Mouse (Mus musculus) cerebellum, adult 2 months (tissue): Measurements from ENCODE around the gene Vav1. TPM values are rescaled to one million over a fixed set of nuclear protein-coding genes. Genes with fewer than 3 reads are reported as not detected.

Experiments used
- DNase-seq, 2 experiments: peaks; one replicate each; pipeline ENCODE4 v3.0.0; 2021
- H3K27ac ChIP-seq: fragments of 200-500 bp; 2 replicates; pipeline ENCODE4 v1.5.1; 2012; ENCODE audit warnings: low read length, control low read depth, inconsistent platforms; ENCODE audit not compliant: insufficient read depth
- H3K27me3 ChIP-seq: fragments of 200-500 bp; 2 replicates; pipeline ENCODE4 v1.6.1; 2012; ENCODE audit warnings: inconsistent platforms, mild to moderate bottlenecking, low read length, moderate library complexity; ENCODE audit not compliant: control insufficient read depth, insufficient read depth
- H3K4me1 ChIP-seq: fragments of 200-500 bp; 2 replicates; pipeline ENCODE4 v1.6.1; 2011; ENCODE audit warnings: low read length; ENCODE audit not compliant: control insufficient read depth, insufficient read depth
- H3K4me3 ChIP-seq: fragments of 200-500 bp; replicated peaks from 2 replicates; pipeline ENCODE3; 2011; ENCODE audit warnings: mild to moderate bottlenecking, low read depth, low read length, control low read depth; ENCODE audit not compliant: insufficient read depth
- CTCF ChIP-seq: fragments of 200-500 bp; IDR thresholded peaks from 2 replicates; pipeline ENCODE4 v1.5.1; 2011; ENCODE audit warnings: low read depth, mild to moderate bottlenecking, control low read depth, low read length, moderate library complexity, borderline replicate concordance; ENCODE audit not compliant: insufficient read depth
- POLR2A ChIP-seq: fragments of 200-500 bp; IDR thresholded peaks from 2 replicates; pipeline ENCODE4 v1.6.1; 2011; ENCODE audit warnings: low read length, control low read depth, borderline replicate concordance; ENCODE audit not compliant: insufficient read depth
- WGBS: fragments of 180-500 bp; shearing (Covaris S2); methylation state at CpG from one replicate; pipeline ENCODE4 v1.1.7; 2018; 5-methylcytosine and 5-hydroxymethylcytosine counted together
- polyA plus RNA-seq: library from polyadenylated mRNA; depleted of rRNA; stranded (reverse); fragments of >200 nt; gene quantifications from 2 replicates; pipeline ENCODE4 v1.2.3, GENCODE M21; 2012

Gene Vav1
- polyA plus RNA-seq, 1 experiment = 1.2 TPM

DNA sequence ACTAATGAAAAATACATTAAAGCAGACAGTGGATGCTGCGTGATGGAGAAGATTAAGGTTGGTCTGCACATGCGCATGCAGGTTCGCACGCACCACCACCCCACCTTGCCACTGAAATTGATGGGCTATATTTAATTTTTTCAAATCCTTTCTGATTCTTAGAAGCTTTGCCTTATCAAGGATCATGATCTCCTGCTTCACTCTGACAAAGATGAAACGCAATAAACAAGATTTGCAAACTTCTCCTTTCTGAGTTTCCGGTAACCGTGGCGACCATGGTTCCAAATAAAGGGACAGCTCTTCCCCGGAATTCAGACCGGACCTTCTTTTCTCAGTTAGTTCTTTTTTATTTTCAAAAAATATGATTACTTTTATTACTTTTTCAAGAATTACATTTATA is 59.1 kb downstream of the Vav1 start:
- TF ChIP-seq POLR2A = no peak
- TF ChIP-seq CTCF = no peak
- Histone ChIP-seq H3K27ac (no peak overlapping the region), H3K27me3 (no peaks in the 10 kb centered on the region), H3K4me3 (no peak overlapping the region), H3K4me1 (no peaks in the 10 kb centered on the region)
- WGBS = 81% methylated on average over 10 of the region's 10 CpGs
- DNase-seq = no peak

- Histone ChIP-seq H3K27ac (no peak overlapping the region), H3K4me1 (no peaks in the 10 kb centered on the region), H3K27me3 (no peaks in the 10 kb centered on the region), H3K4me3 (no peak overlapping the region)
- DNase-seq = no peak
- WGBS = 73% methylated on average over 9 of the region's 9 CpGs
- TF ChIP-seq POLR2A (no peak), CTCF (no peak)
Measured at GRCm38 (mm10) chr17:57339298-57339697, 60.4 kb downstream of the Vav1 start.

GRCm38 (mm10) chr17:57341568-57341967 is 62.7 kb downstream of the Vav1 start:
- 70% methylated on average over 4 of the region's 4 CpGs for WGBS
- TF ChIP-seq POLR2A (no peak), CTCF (no peak)
- H3K4me3 ChIP-seq = no peak overlapping the region
- no peak overlapping the region for H3K27ac ChIP-seq
- no peaks in the 10 kb centered on the region for H3K27me3 ChIP-seq
- no peaks in the 10 kb centered on the region for H3K4me1 ChIP-seq
- DNase-seq = no peak

DNA sequence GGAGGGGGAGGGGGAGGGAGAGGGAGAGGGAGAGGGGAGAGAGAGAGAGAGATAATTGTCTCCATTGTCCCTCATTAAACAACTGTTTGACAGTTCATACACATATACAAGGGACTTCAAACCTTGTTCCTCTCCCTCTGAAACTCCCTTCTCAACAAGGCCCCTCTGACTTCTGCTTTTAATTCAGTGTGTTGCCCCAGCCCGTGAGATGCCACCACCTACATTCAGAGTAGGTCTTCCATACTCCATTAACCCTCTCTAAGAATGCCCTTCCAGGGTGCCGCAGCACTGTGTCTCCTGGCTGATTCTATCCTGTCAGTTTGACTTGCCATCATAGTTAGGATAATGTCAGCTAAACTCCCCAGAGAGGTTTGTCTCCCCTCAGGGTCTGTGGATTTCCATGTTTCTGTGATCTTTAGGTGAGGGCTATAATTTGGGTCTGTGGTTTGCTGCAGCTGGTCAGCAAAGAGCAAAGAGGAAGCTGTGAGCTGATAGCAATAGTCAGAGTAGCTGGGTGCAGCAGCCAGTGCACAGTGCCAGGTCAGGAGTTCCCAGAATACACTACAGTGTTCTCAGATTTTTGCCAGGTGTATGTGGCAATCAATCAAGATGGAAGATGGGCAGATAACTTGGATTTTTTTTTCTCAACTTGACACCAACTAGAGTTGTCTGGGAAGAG is 65.3 kb downstream of the Vav1 start:
- Histone ChIP-seq H3K27ac (no peak overlapping the region), H3K27me3 (no peaks in the 10 kb centered on the region), H3K4me3 (no peak overlapping the region), H3K4me1 (no peaks in the 10 kb centered on the region)
- TF ChIP-seq CTCF = no peak
- no peak for TF ChIP-seq POLR2A
- no peak for DNase-seq
- WGBS = 58% methylated on average over 2 of the region's 2 CpGs

DNA sequence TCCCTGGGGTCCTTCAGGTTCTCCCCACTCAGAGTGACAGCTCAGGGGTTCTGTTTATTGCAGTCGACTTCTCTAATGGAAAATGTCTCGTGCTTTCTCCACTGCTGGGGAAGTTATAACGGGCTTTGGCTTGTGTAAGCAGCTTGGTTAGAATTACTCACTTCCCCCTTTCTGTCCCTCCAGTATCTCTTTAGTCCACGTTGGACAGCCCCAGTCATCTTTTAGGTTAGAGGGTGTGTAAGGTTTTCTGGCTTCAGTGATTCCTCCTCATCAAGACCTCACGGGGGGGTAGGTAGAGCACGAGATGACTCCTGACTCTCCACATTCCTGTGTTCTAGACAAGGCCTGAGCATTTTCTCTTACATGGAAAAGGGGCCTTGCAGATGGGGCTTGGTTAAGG is 68.1 kb downstream of the Vav1 start:
- no peak for DNase-seq
- 72% methylated on average over 6 of the region's 6 CpGs for WGBS
- TF ChIP-seq CTCF (no peak), POLR2A (no peak)
- H3K27me3 ChIP-seq = no peaks in the 10 kb centered on the region
- no peaks in the 10 kb centered on the region for H3K4me1 ChIP-seq
- no peak overlapping the region for H3K27ac ChIP-seq
- no peak overlapping the region for H3K4me3 ChIP-seq

- no peak overlapping the region for H3K27ac ChIP-seq
- H3K4me3 ChIP-seq = no peak overlapping the region
- no peaks in the 10 kb centered on the region for H3K27me3 ChIP-seq
- H3K4me1 ChIP-seq = no peaks in the 10 kb centered on the region
- TF ChIP-seq POLR2A (no peak), CTCF (no peak)
- DNase-seq = no peak
- WGBS = 74% methylated on average over 2 of the region's 2 CpGs
Measured at GRCm38 (mm10) chr17:57347781-57348180, 68.9 kb downstream of the Vav1 start.

DNA sequence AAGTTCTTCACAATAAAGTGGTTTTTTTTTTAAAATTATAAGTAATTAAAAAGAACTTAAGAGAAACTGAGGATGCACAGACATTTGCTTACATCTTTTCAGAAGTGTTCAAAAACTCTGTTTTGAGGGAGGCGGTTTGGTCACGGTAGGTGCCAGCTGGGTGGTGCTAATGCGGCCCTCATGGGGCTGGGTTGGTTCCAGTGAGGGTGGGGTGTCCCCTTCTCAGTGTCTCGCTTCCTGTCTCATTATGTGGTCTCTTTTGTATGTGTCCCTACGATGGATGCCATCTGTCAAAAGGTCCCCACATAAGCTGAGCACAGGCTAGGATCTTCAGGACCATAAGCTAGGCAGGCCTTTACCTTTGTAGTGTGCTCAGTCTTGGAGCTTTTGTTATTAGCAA is 70.2 kb downstream of the Vav1 start:
- no peak overlapping the region for H3K27ac ChIP-seq
- no peaks in the 10 kb centered on the region for H3K4me1 ChIP-seq
- TF ChIP-seq POLR2A (no peak), CTCF (no peak)
- 35% methylated on average over 5 of the region's 5 CpGs for WGBS
- DNase-seq = no peak
- H3K4me3 ChIP-seq = no peak overlapping the region
- no peaks in the 10 kb centered on the region for H3K27me3 ChIP-seq

GRCm38 (mm10) chr17:57350212-57350611 is 71.3 kb downstream of the Vav1 start:
- Histone ChIP-seq H3K27me3 (no peaks in the 10 kb centered on the region), H3K4me3 (no peak overlapping the region), H3K4me1 (no peaks in the 10 kb centered on the region), H3K27ac (no peak overlapping the region)
- no peak for DNase-seq
- WGBS = 84% methylated on average over 5 of the region's 5 CpGs
- no peak for TF ChIP-seq CTCF
- no peak for TF ChIP-seq POLR2A

DNA sequence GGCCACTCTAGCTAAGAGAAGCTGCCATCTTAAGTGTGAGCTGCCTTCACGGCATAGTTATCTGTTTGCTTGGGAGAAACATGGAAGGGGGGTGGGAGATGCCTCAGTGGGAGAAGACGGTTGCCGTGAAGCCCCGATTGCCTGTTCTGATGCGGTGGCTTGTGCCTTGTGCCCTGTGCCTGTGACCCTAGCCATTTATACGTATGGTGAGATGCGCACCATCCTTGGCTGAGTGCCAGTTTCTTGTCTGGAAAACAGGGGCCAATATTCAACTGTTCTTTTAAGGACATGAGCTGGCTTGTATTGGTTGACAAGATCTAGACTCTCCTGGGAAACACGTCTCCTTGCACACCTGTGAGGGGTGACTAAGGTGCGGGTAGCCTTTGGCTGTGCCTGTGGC is 72.2 kb downstream of the Vav1 start:
- Histone ChIP-seq H3K27ac (no peak overlapping the region), H3K27me3 (no peaks in the 10 kb centered on the region), H3K4me3 (no peak overlapping the region), H3K4me1 (no peaks in the 10 kb centered on the region)
- WGBS = 68% methylated on average over 9 of the region's 9 CpGs
- TF ChIP-seq CTCF (no peak), POLR2A (no peak)
- DNase-seq = no peak
